Mouse (Mus musculus): ENCODE measurements around the gene Wdr43. TPM values are rescaled to one million over a fixed set of nuclear protein-coding genes. Genes with fewer than 3 reads are reported as not detected.

Wdr43 gene
- total RNA-seq, 2 experiments from 2014 or later: 179 to 518 TPM

DNA sequence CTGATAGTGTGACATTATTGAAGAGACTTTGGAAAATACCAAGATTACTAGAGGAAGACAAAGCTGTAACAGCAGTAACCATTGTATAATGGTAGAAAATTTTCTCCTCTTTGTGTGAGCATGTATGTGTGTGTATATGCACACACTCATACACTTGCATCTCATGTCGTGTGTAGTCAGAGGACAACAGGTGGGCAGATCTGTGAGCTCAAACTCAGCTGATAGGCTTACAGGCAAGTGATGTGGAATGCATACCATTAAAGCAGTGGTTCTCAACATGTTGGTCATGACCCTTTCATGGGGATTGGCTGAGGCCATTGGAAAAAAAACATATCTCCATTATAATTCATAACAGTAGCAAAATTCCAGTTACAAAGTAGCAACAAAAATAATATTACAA lies 44.7 kb downstream of the Wdr43 start:
- ATAC-seq (replicated peaks; ENCODE audit: low FRiP score, low TSS enrichment, poor library complexity, severe bottlenecking): no peak

- ATAC-seq (replicated peaks; ENCODE audit: low FRiP score, low TSS enrichment, poor library complexity, severe bottlenecking): peak; percentile 71
Measured at GRCm38 (mm10) chr17:71662751-71663250, 47.1 kb downstream of the Wdr43 start.

- no peak for ATAC-seq (replicated peaks; ENCODE audit: low FRiP score, low TSS enrichment, poor library complexity, severe bottlenecking)
Measured at GRCm38 (mm10) chr17:71663491-71663890, 47.8 kb downstream of the Wdr43 start.

DNA sequence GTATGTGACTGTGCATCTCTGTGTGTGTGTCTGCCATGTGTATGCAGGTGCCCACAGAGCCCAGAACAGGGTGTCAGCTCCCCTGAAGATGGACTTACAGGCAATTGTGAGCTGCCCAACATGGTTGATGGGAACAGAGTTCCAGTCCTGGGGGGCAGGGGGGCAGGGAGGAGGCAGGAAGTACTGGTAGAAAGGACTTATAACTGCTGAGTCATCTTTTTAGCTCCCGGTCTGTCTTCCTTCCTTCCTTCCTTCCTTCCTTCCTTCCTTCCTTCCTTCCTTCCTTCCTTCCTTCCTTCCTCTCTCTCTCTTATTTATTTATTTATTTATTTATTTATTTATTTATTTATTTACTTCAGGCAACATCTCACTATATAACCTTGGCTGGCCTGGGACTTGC lies 48.5 kb downstream of the Wdr43 start:
- no peak for ATAC-seq (replicated peaks; ENCODE audit: low FRiP score, low TSS enrichment, poor library complexity, severe bottlenecking)

DNA sequence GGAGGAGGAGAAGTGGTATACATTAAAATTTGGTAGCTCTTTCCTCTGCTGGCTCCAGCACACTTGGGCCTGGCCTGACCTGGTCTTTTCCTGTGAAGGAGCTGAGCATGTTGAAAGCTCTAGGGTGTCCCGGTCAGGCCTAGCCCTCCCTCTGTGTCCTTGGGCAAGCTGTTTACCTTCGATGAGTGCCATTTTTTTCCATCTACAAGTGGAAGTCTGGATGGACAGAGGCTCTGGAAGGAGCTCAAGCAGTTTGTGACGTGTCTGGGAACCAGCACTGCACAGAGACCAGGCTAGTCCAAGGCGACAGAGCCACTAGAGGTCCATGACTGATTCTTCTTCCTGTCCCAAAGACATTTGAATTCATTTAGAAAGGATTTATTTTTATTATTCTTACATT lies 49.5 kb downstream of the Wdr43 start:
- no peak for ATAC-seq (replicated peaks; ENCODE audit: low FRiP score, low TSS enrichment, poor library complexity, severe bottlenecking)

GRCm38 (mm10) chr17:71669511-71669910 lies 53.8 kb downstream of the Wdr43 start:
- ATAC-seq (replicated peaks; ENCODE audit: low FRiP score, low TSS enrichment, poor library complexity, severe bottlenecking): no peak

DNA sequence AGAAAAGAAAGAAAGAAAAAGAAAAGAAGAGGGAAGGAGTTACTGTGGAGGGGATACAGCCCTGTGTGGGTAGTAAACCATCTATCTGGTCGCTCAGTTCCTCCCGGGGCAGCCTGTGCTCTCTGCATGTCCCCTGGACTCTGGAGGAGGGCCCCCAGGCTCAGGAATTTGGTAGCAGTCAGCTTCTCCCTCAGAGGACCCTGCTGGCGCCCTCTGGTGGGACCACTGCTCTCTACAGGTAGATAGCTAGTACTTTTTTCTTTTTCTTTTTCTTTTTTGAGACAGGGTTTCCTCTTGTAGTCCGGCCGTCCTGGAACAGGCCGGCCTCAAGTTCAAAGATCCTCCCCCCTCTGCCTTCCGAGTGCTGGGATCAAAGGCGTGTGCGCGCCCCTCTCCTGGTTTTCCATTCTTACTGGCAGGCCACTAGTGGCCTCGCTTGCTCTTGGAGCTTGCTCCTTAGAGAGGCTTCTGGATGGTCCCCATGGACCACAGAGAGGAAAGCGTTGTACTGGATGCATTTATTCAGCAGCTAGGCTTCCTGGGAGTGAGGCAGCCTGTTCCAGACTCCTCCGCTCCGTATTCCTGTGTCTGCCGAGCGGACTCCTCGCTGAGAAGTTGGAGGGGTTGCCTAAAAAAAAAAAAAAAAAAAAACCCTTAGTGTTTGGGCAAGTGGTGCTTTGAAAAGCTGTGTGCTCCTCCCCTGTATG lies 56.3 kb downstream of the Wdr43 start:
- peak; percentile 60 for ATAC-seq (replicated peaks; ENCODE audit: low FRiP score, low TSS enrichment, poor library complexity, severe bottlenecking)

DNA sequence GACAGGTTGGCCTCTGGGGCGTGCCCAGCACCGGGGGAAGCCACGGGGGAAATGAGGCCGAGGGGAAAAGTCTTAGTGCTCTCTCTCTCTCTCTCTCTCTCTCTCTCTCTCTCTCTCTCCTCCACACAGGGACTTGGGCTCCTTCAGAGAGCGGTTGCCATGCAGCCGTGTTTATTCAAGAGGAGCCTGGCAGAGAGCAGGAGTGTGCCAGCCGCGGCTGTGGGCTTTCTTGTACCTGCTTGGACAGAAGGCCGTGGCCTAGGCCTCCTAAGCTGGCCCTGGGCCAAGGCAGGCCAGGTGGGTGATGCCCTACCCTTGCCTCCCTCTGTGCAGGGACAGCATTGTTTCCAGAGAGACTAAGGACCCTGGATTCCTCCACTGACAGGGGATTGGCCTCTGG lies 57.4 kb downstream of the Wdr43 start, which contains the start of gene Togaram2:
Togaram2 (plus strand) TSS at position 170 of the 400 bp plus-strand sequence.
- no peak for ATAC-seq (replicated peaks; ENCODE audit: low FRiP score, low TSS enrichment, poor library complexity, severe bottlenecking)

DNA sequence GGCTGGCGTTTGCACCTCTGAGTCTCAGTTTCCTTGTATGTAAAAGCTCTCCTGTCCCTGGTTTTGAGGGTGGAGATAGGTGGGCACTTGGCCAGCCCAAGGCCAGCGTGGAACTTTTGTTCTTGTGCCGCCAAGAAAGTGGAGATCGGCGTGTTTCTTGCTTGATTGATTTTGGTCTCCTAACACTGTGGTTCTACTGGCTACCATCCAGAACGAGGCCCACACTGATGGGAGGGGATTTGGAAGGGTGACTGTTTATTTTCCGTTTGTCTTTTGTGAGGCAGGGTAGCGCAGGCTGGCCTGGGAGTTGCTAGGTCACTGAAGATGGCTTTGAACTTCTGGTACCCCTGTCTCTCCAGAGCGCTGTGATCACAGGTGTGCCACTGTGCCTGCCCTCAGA lies 58.2 kb downstream of the Wdr43 start:
- no peak for ATAC-seq (replicated peaks; ENCODE audit: low FRiP score, low TSS enrichment, poor library complexity, severe bottlenecking)

DNA sequence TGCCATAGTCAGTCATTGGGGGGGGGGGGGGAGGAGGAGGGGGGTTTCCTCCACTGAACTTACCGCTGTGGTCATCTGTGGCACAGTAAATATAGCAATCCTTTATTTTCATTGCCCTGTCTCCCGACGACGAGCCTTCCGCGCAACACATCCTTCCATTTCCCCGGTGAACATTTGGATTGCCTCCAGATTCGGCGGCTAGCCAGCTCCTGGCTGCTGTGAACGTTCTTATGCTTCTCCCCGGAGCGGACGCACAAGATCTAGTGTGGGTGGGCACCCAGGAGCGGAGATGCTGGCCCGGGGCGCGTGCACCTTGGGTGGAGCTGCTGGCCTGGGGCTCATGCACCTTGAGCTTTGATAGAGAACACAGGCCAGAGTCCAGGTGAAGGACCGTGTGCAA lies 59.2 kb downstream of the Wdr43 start:
- ATAC-seq (replicated peaks; ENCODE audit: low FRiP score, low TSS enrichment, poor library complexity, severe bottlenecking): no peak

DNA sequence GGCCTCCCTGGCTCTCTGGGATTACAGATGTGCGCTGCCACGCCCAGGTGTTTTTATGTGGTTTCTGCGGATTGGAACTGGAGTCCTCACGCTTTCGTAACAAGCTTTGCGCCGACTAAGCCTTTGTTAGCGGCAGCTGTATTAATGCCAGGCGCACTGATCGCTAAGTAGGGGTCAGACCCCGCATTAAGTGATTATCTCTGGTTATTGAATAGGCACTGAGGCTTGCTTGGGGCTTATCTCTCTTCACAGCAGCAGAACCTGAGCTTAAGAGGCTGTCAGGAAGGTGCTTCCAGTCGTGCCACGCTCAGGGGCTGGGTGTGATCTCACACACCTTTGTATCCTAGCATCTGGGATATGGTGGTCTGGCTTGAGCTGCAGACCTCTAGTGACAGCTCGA lies 66.0 kb downstream of the Wdr43 start:
- no peak for ATAC-seq (replicated peaks; ENCODE audit: low FRiP score, low TSS enrichment, poor library complexity, severe bottlenecking)

- ATAC-seq (replicated peaks; ENCODE audit: low FRiP score, low TSS enrichment, poor library complexity, severe bottlenecking): no peak
Measured at GRCm38 (mm10) chr17:71682379-71682778, 66.7 kb downstream of the Wdr43 start.

- no peak for ATAC-seq (replicated peaks; ENCODE audit: low FRiP score, low TSS enrichment, poor library complexity, severe bottlenecking)
Measured at GRCm38 (mm10) chr17:71683281-71683680, 67.6 kb downstream of the Wdr43 start.

GRCm38 (mm10) chr17:71684103-71684608 lies 68.5 kb downstream of the Wdr43 start:
- ATAC-seq (replicated peaks; ENCODE audit: low FRiP score, low TSS enrichment, poor library complexity, severe bottlenecking): no peak

DNA sequence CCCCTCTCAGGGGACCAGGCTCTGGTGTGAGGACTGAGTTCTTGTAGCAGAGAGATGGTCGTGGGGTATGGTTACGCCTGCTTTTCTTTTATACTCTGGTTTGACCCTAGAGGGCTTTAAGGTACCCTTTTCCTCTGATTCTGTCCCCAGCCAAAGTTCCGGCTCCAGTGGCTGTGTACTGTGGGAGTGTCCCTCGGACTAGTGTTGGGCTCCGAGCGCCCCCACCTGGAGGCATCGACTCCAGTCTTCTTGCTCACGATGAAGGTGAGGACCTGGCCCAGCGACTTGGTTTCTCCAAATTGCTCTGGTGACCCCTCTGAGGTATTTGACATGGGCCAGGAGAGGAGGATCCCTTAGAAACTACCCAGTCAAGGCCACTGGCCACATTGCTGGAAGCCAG lies 71.7 kb downstream of the Wdr43 start:
- no peak for ATAC-seq (replicated peaks; ENCODE audit: low FRiP score, low TSS enrichment, poor library complexity, severe bottlenecking)

GRCm38 (mm10) chr17:71689903-71690302 lies 74.2 kb downstream of the Wdr43 start:
- no peak for ATAC-seq (replicated peaks; ENCODE audit: low FRiP score, low TSS enrichment, poor library complexity, severe bottlenecking)

DNA sequence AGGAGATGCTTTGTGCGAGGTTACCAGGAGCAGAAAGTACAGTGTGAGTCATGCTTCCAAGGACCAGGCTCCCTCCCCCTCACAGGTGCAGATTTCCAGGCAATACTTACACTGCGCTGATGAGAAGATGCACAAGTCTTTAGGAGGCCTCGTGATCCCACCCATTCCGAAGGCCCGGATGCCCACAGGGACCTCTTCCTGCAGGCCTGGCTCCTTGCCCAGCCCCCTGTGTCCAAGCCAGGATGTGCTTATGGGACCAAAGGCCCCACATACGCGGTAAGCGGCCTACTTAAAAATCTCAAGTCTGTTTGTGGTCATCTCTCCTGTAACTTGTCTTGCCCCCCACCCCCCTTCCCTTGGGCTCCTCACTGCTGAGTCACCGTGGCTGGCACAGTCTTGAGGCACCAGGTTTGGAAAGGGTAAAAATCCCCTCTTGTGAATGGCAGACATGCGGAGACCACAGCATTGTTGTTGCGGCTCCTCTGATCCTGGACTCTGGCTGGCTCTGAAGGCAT lies 75.7 kb downstream of the Wdr43 start:
- no peak for ATAC-seq (replicated peaks; ENCODE audit: low FRiP score, low TSS enrichment, poor library complexity, severe bottlenecking)

- no peak for ATAC-seq (replicated peaks; ENCODE audit: low FRiP score, low TSS enrichment, poor library complexity, severe bottlenecking)
Measured at GRCm38 (mm10) chr17:71693313-71693712, 77.6 kb downstream of the Wdr43 start.

GRCm38 (mm10) chr17:71693780-71694179 lies 78.1 kb downstream of the Wdr43 start:
- no peak for ATAC-seq (replicated peaks; ENCODE audit: low FRiP score, low TSS enrichment, poor library complexity, severe bottlenecking)

- ATAC-seq (replicated peaks; ENCODE audit: low FRiP score, low TSS enrichment, poor library complexity, severe bottlenecking): no peak
Measured at GRCm38 (mm10) chr17:71695151-71695550, 79.5 kb downstream of the Wdr43 start.

DNA sequence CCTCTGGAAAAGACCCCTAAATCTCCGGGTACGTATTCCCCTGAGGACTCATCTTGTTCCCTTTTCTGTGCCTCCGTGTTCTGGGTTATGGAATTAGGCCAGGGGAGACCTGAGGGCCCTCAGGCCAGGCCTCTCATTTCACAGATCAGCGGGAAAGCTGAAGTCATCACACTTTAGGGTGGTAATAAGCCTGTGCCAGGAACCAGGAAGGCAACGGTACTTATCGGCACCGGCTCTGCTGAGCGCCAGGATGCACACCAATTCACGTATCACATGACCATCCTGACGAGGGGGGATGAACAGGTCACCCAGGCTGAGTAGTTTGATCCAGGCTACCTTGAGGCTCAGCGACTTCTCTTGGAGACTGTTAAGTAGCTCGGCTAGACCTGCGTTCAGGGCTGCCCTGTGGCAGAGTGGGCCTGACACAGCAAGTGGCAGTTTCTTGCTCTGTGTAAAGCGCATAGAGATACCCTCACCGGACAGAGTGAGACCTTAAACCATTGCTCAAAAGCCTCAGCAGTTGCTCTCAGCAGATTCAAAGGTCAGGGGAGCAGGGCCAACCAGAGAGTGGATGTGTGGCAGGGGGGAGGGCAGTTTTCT lies 80.1 kb downstream of the Wdr43 start:
- no peak for ATAC-seq (replicated peaks; ENCODE audit: low FRiP score, low TSS enrichment, poor library complexity, severe bottlenecking)

Measured in megakaryocyte-erythroid progenitor cell, adult 5-6 weeks (primary cell).